Mouse (Mus musculus) MEL (cell line): ENCODE measurements around the gene Kif11. TPM values are rescaled to one million over a fixed set of nuclear protein-coding genes. Genes with fewer than 3 reads are reported as not detected.

Experiments used
- DNase-seq: peaks from one replicate; pipeline ENCODE4 v3.0.0; 2011; ENCODE audit warnings: low read depth, low spot score
- H3K27ac ChIP-seq: 2 replicates; pipeline ENCODE4 v1.5.1; 2012; ENCODE audit warnings: low read depth, mild to moderate bottlenecking, control low read depth, low read length, moderate library complexity; ENCODE audit not compliant: control insufficient read depth
- H3K27me3 ChIP-seq, 2 experiments: fragments of 150-350 bp in 1 of 2; sonication (generic) in 1 of 2; 2 replicates each; pipeline ENCODE4 v1.6.1; 2012; ENCODE audit warnings: low read length in 2 of 2, mild to moderate bottlenecking in 2 of 2, improper control_type of control experiment in 1 of 2, moderate library complexity in 1 of 2; ENCODE audit not compliant: insufficient read depth in 2 of 2, control insufficient read depth in 1 of 2
- H3K36me3 ChIP-seq, 2 experiments: 2 replicates each; pipeline ENCODE4 v1.6.1; 2012 to 2014; ENCODE audit warnings: low read length in 2 of 2, improper control_type of control experiment in 1 of 2, inconsistent platforms in 1 of 2, mild to moderate bottlenecking in 1 of 2; ENCODE audit not compliant: insufficient read depth in 2 of 2, control insufficient read depth in 1 of 2
- H3K4me1 ChIP-seq, 2 experiments: fragments of 150-350 bp in 1 of 2; sonication (generic) in 1 of 2; 2 replicates each; pipeline ENCODE4 v1.6.1; 2012; ENCODE audit warnings: low read length in 2 of 2, improper control_type of control experiment in 1 of 2, mild to moderate bottlenecking in 1 of 2; ENCODE audit not compliant: insufficient read depth in 2 of 2, control insufficient read depth in 1 of 2
- H3K4me3 ChIP-seq, 2 experiments: fragments of 150-350 bp in 1 of 2; sonication (generic) in 1 of 2; 2 replicates each; pipeline ENCODE4 v1.5.1; 2012; ENCODE audit warnings: low read depth in 2 of 2, low read length in 2 of 2, mild to moderate bottlenecking in 2 of 2, moderate library complexity in 2 of 2, control low read depth in 1 of 2, improper control_type of control experiment in 1 of 2; ENCODE audit not compliant: control insufficient read depth in 1 of 2, insufficient read depth in 1 of 2
- H3K79me2 ChIP-seq: 2 replicates; pipeline ENCODE4 v1.6.1; 2012; ENCODE audit warnings: mild to moderate bottlenecking, low read length, moderate library complexity; ENCODE audit not compliant: control insufficient read depth, poor library complexity, insufficient read depth
- H3K9ac ChIP-seq: 2 replicates; pipeline ENCODE4 v1.6.1; 2012; ENCODE audit warnings: low read depth, mild to moderate bottlenecking, control low read depth, low read length, moderate library complexity; ENCODE audit not compliant: control insufficient read depth, poor library complexity, severe bottlenecking
- H3K9me3 ChIP-seq: fragments of 150-350 bp; sonication (generic); replicated peaks from 2 replicates; pipeline ENCODE4 v1.6.1; 2012; ENCODE audit warnings: mild to moderate bottlenecking, low read length, improper control_type of control experiment, moderate library complexity; ENCODE audit not compliant: insufficient read depth
- CTCF ChIP-seq, 3 experiments: IDR thresholded peaks in 2 of 3; conservative IDR thresholded peaks in 1 of 3; 2 replicates each; pipeline ENCODE4 v1.5.1; 2011 to 2012; ENCODE audit warnings: low read length in 3 of 3, low read depth in 2 of 3, mild to moderate bottlenecking in 2 of 3, improper control_type of control experiment in 1 of 3, inconsistent platforms in 1 of 3, mixed read lengths in 1 of 3, moderate library complexity in 1 of 3; ENCODE audit not compliant: control insufficient read depth in 1 of 3, insufficient read depth in 1 of 3, poor library complexity in 1 of 3, severe bottlenecking in 1 of 3
- HCFC1 ChIP-seq: IDR thresholded peaks from 2 replicates; pipeline ENCODE4 v1.6.1; 2012; ENCODE audit warnings: low read depth, mild to moderate bottlenecking, inconsistent platforms, low read length, improper control_type of control experiment, moderate library complexity
- MYB ChIP-seq: IDR thresholded peaks from 2 replicates; pipeline ENCODE4 v1.6.1; 2011; ENCODE audit warnings: mild to moderate bottlenecking, low read depth, low read length, improper control_type of control experiment
- NELFE ChIP-seq: IDR thresholded peaks from 2 replicates; pipeline ENCODE4 v1.6.1; 2011; ENCODE audit warnings: low read depth, low read length, improper control_type of control experiment
- TBP ChIP-seq: IDR thresholded peaks from 2 replicates; pipeline ENCODE4 v1.8.0; 2011; ENCODE audit warnings: low read depth, low read length, improper control_type of control experiment
- USF2 ChIP-seq, 2 experiments: IDR thresholded peaks; 2 replicates each; pipeline ENCODE4 v1.6.1; 2011 to 2012; ENCODE audit warnings: improper control_type of control experiment in 2 of 2, low read length in 2 of 2, borderline replicate concordance in 1 of 2, inconsistent platforms in 1 of 2, low read depth in 1 of 2, mild to moderate bottlenecking in 1 of 2; ENCODE audit not compliant: insufficient read depth in 1 of 2
- ZNF384 ChIP-seq: IDR thresholded peaks from 2 replicates; pipeline ENCODE4 v1.6.1; 2012; ENCODE audit warnings: low read depth, mild to moderate bottlenecking, inconsistent platforms, low read length, improper control_type of control experiment
- polyA plus RNA-seq, 2 experiments: library from polyadenylated mRNA; stranded (reverse) in 1 of 2; unstranded in 1 of 2; fragments of >175 nt in 1 of 2; fragments of >200 nt in 1 of 2; gene quantifications; 2 replicates each; pipeline versions ENCODE4 v1.2.1 to v1.2.4; 2012; ENCODE audit warnings: low replicate concordance in 2 of 2, low read depth in 1 of 2; ENCODE audit not compliant: insufficient read length in 2 of 2, insufficient read depth in 1 of 2, missing spikeins in 1 of 2
- total RNA-seq: library from RNA; depleted of rRNA; stranded (reverse); fragments of 300-350 nt; gene quantifications from 2 replicates; pipeline ENCODE4 v1.2.3, GENCODE M21; 2012; rRNA removed

The Kif11 gene
- total and polyA plus RNA-seq, 3 experiments, result 44.8 to 50.5 (median 50.1) TPM

GRCm38 (mm10) chr19:37466978-37467377 lies 90.8 kb downstream of the Kif11 start:
- Histone ChIP-seq H3K27ac (no peak overlapping the region), H3K36me3 (no peaks in the 10 kb centered on the region), H3K27me3 (no peaks in the 10 kb centered on the region), H3K9ac (no peak overlapping the region), H3K4me3 (no peak overlapping the region), H3K4me1 (no peaks in the 10 kb centered on the region), H3K79me2 (no peaks in the 10 kb centered on the region), H3K9me3 (no peaks in the 10 kb centered on the region)
- no peak for DNase-seq
- TF ChIP-seq TBP (0 out of 2 replicates have a peak, but pooled peaks have one; percentile 14), NELFE (no peak)

GRCm38 (mm10) chr19:37468841-37469566 lies 92.8 kb downstream of the Kif11 start:
- no peak overlapping the region for H3K27ac ChIP-seq
- H3K9ac ChIP-seq, result no peak overlapping the region
- no peaks in the 10 kb centered on the region for H3K79me2 ChIP-seq
- H3K4me1 ChIP-seq, result no peaks in the 10 kb centered on the region
- H3K27me3 ChIP-seq, result no peaks in the 10 kb centered on the region
- no peak for DNase-seq
- H3K36me3 ChIP-seq, result no peaks in the 10 kb centered on the region
- no peak overlapping the region for H3K4me3 ChIP-seq
- no peak for TF ChIP-seq CTCF (IDR thresholded peaks at IDR 0.05 in 2 of 3, conservative IDR thresholded peaks at IDR 0.05 in 1 of 3; ENCODE audit: control insufficient read depth in 1 of 3, insufficient read depth in 1 of 3, low read depth in 2 of 3, low read length in 3 of 3, poor library complexity in 1 of 3, severe bottlenecking in 1 of 3)
- TF ChIP-seq HCFC1, result no peak
- TF ChIP-seq MYB, result 0 out of 2 replicates have a peak, but pooled peaks have one; percentile 15
- TF ChIP-seq USF2 (IDR thresholded peaks at IDR 0.05; ENCODE audit: borderline replicate concordance in 1 of 2, insufficient read depth in 1 of 2, low read depth in 1 of 2, low read length in 2 of 2), result no peak
- TF ChIP-seq ZNF384, result no peak
- H3K9me3 ChIP-seq, result no peaks in the 10 kb centered on the region

Other genes starting within 250 kb of the Kif11 start
- 65.6 and 68.5 TPM in 2 replicates for gene March5, start 168.9 kb upstream of the Kif11 start, total RNA-seq
- gene March5, start 168.9 kb upstream of the Kif11 start, polyA plus RNA-seq, result 10 to 100 TPM in 1 of 2 experiments, not detected in 1; 83.5 TPM
- gene Cpeb3, start 167.8 kb upstream of the Kif11 start, total RNA-seq, result 0.29 and 0.35 TPM in 2 replicates
- under 1 TPM in 1 of 2 experiments, not detected in 1; 0.93 TPM for gene Cpeb3, start 167.8 kb upstream of the Kif11 start, polyA plus RNA-seq
- gene Ide, start 38.6 kb upstream of the Kif11 start, total RNA-seq, result 32.6 and 41.1 TPM in 2 replicates
- gene Ide, start 38.6 kb upstream of the Kif11 start, polyA plus RNA-seq, result 10 to 100 TPM; 76.8 to 87.5 TPM
- not detected in 2 replicates for gene Hhex, start 58.4 kb downstream of the Kif11 start, total RNA-seq
- gene Hhex, start 58.4 kb downstream of the Kif11 start, polyA plus RNA-seq, result not detected
- 30.2 and 30.9 TPM in 2 replicates for gene Exoc6, start 174.0 kb downstream of the Kif11 start, total RNA-seq
- gene Exoc6, start 174.0 kb downstream of the Kif11 start, polyA plus RNA-seq, result 10 to 100 TPM in 1 of 2 experiments, not detected in 1; 41.2 TPM